Mouse (Mus musculus) cerebellum, adult 2 months (tissue): ENCODE results near the gene Ccdc187.

Experiments used
- CTCF ChIP-seq: fragments of 200-500 bp; IDR thresholded peaks from 2 replicates; pipeline ENCODE4 v1.5.1; 2011; ENCODE audit warnings: low read depth, mild to moderate bottlenecking, control low read depth, low read length, moderate library complexity, borderline replicate concordance; ENCODE audit not compliant: insufficient read depth
- POLR2A ChIP-seq: fragments of 200-500 bp; IDR thresholded peaks from 2 replicates; pipeline ENCODE4 v1.6.1; 2011; ENCODE audit warnings: low read length, control low read depth, borderline replicate concordance; ENCODE audit not compliant: insufficient read depth

DNA sequence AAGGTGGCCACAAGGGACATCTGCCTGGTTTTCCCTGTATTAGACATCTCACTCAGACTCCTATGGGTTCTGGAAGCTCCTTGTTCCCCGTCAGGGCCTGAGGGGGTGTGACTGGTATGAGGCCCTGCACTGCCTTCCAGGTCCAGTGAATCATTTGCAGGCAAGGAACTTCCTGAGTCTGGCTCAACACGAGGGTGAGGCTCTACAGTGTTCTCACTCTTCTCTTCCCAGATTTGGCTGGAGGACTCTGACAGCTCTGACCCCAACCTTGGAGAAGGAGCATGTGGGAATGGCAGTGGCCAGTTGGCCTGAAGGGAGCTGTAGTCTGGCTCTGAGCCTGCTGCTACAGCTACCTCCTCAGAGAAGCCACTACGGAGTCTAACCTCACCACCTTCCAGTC lies 46.8 kb downstream of the Ccdc187 start:
- TF ChIP-seq POLR2A, result no peak
- TF ChIP-seq CTCF, result no peak
